Mouse (Mus musculus) lung, postnatal 0 days (tissue): ENCODE data around the gene Ston1.

Source experiments
- CTCF ChIP-seq: IDR thresholded peaks from 2 replicates; pipeline ENCODE4 v1.5.1; 2016; ENCODE audit warnings: antibody characterized with exemption, mild to moderate bottlenecking
- EP300 ChIP-seq: IDR thresholded peaks from 2 replicates; pipeline ENCODE4 v1.6.1; 2016; ENCODE audit warnings: antibody characterized with exemption, mild to moderate bottlenecking, control low read depth

- TF ChIP-seq CTCF = no peak
- TF ChIP-seq EP300 = no peak
These were observed 49.7 kb downstream of the Ston1 start for GRCm38 (mm10) chr17:88647149-88647548.
